Mouse (Mus musculus): Measurements from ENCODE around the gene Olfr713.

DNA sequence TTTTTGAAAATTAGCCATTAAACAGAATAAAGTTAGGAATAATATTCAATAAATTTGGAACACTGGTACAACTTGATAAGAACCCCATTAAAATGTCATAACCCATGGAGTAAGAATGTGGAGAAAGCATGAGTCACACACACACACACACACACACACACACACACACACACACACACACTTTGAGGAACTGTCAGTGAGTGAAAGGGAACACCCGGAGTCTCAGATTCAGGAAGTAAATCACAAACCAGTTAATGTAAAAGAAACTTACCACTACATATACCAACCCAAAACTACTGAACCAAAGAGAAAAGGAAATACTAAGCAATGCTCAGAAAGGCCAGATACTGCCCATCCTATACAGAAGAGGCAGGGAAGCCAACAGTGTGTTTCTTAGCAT is 13.4 kb downstream of the Olfr713 start:
- TF ChIP-seq POLR2A (IDR thresholded peaks at IDR 0.05; ENCODE audit: low read depth, low read length) (no peak), CTCF (conservative IDR thresholded peaks at IDR 0.05; ENCODE audit: insufficient read depth, insufficient read length, low read depth, low read length) (no peak)

All from kidney, adult 2 months (tissue).